Mouse (Mus musculus) megakaryocyte, embryonic 14.5 days (primary cell): ENCODE measurements around the gene Aplf. TPM values are rescaled to one million over a fixed set of nuclear protein-coding genes. Genes with fewer than 3 reads are reported as not detected.
"Not testable (repeated sequence)": the region's sequence is repeated elsewhere in the genome, so short reads cannot be mapped to it uniquely, and the experiment has no call there.

Experiments
- H3K27me3 ChIP-seq: replicated peaks from 2 replicates; pipeline ENCODE3; 2012; ENCODE audit warnings: inconsistent platforms
- H3K36me3 ChIP-seq: replicated peaks from 2 replicates; pipeline ENCODE3; 2012; ENCODE audit warnings: low read length, inconsistent platforms, mixed read lengths
- H3K4me1 ChIP-seq: 2 replicates; pipeline ENCODE4 v1.6.1; 2012; ENCODE audit warnings: inconsistent platforms
- H3K4me3 ChIP-seq: replicated peaks from 2 replicates; pipeline ENCODE3; 2012; ENCODE audit warnings: moderate library complexity, mild to moderate bottlenecking, inconsistent platforms
- H3K9me3 ChIP-seq: 2 replicates; pipeline ENCODE4 v1.6.1; 2012; ENCODE audit warnings: inconsistent platforms
- FLI1 ChIP-seq: IDR thresholded peaks from 2 replicates; pipeline ENCODE4 v1.6.1; 2012; ENCODE audit warnings: low read length, inconsistent platforms, mixed read lengths
- GATA1 ChIP-seq: IDR thresholded peaks from 3 replicates; pipeline ENCODE4 v1.6.1; 2012; ENCODE audit warnings: mixed read lengths, low read length, inconsistent platforms, borderline replicate concordance
- polyA plus RNA-seq: library from polyadenylated mRNA; stranded (reverse); fragments of >175 nt; gene quantifications from 2 replicates; pipeline ENCODE4 v1.2.3, GENCODE M21; 2012; ENCODE audit warnings: low replicate concordance; ENCODE audit not compliant: insufficient read depth

Aplf gene
- polyA plus RNA-seq, 1 experiment, result 4.5 TPM

- Histone ChIP-seq H3K4me1 (peaks cover 7% of the 10 kb centered on the region), H3K4me3 (no peak overlapping the region), H3K27me3 (no peaks in the 10 kb centered on the region), H3K36me3 (peaks cover 74% of the 10 kb centered on the region), H3K9me3 (peaks cover 23% of the 10 kb centered on the region)
- no peak for TF ChIP-seq FLI1
- no peak for TF ChIP-seq GATA1
Measured at GRCm38 (mm10) chr6:87638134-87638660, 33.8 kb downstream of the Aplf start.

- no peak for TF ChIP-seq GATA1
- Histone ChIP-seq H3K4me3 (no peak overlapping the region), H3K9me3 (no peaks in the 10 kb centered on the region), H3K36me3 (peaks cover 47% of the 10 kb centered on the region), H3K4me1 (no peaks in the 10 kb centered on the region), H3K27me3 (no peaks in the 10 kb centered on the region)
Measured at GRCm38 (mm10) chr6:87632176-87632575, 39.8 kb downstream of the Aplf start.

- H3K27me3 ChIP-seq, H3K4me1 ChIP-seq, H3K4me3 ChIP-seq, H3K9me3 ChIP-seq: not testable (repeated sequence)
- peaks cover 28% of the 10 kb centered on the region for H3K36me3 ChIP-seq
Measured at GRCm38 (mm10) chr6:87628936-87629335, 43.1 kb downstream of the Aplf start.

- TF ChIP-seq FLI1 (no peak), GATA1 (no peak)
- peaks cover 29% of the 10 kb centered on the region for H3K27me3 ChIP-seq
- no peaks in the 10 kb centered on the region for H3K4me1 ChIP-seq
- no peak overlapping the region for H3K4me3 ChIP-seq
- H3K9me3 ChIP-seq, result peaks cover 4% of the 10 kb centered on the region; the same call in 1 of the 2 replicates
- peaks cover 5% of the 10 kb centered on the region for H3K36me3 ChIP-seq
Measured at GRCm38 (mm10) chr6:87623151-87623550, 48.8 kb downstream of the Aplf start.

- Histone ChIP-seq H3K27me3 (peaks cover 43% of the 10 kb centered on the region), H3K36me3 (no peaks in the 10 kb centered on the region), H3K4me3 (peak overlapping the region; percentile 16), H3K9me3 (peaks cover 4% of the 10 kb centered on the region; the same call in 1 of the 2 replicates), H3K4me1 (0 out of 2 replicates have a peak, but pooled peaks cover 3% of the 10 kb centered on the region)
- TF ChIP-seq GATA1, result no peak
- no peak for TF ChIP-seq FLI1
Measured at GRCm38 (mm10) chr6:87621281-87621680, 50.7 kb downstream of the Aplf start.

- Histone ChIP-seq H3K9me3 (peaks cover 4% of the 10 kb centered on the region; the same call in 1 of the 2 replicates), H3K27me3 (peaks cover 45% of the 10 kb centered on the region), H3K4me3 (no peak overlapping the region), H3K4me1 (peaks cover 11% of the 10 kb centered on the region), H3K36me3 (no peaks in the 10 kb centered on the region)
- no peak for TF ChIP-seq FLI1
- no peak for TF ChIP-seq GATA1
Measured at GRCm38 (mm10) chr6:87618021-87618420, 54.0 kb downstream of the Aplf start.

GRCm38 (mm10) chr6:87615696-87616083 is 56.3 kb downstream of the Aplf start:
- Histone ChIP-seq H3K36me3 (no peaks in the 10 kb centered on the region), H3K4me3 (no peak overlapping the region), H3K9me3 (peaks cover 4% of the 10 kb centered on the region; the same call in 1 of the 2 replicates), H3K4me1 (peaks cover 11% of the 10 kb centered on the region), H3K27me3 (peaks cover 50% of the 10 kb centered on the region)
- no peak for TF ChIP-seq FLI1
- no peak for TF ChIP-seq GATA1

GRCm38 (mm10) chr6:87614794-87615695 is 56.9 kb downstream of the Aplf start:
- Histone ChIP-seq H3K27me3 (peaks cover 45% of the 10 kb centered on the region), H3K4me1 (peaks cover 11% of the 10 kb centered on the region), H3K9me3 (peaks cover 3% of the 10 kb centered on the region; the same call in 1 of the 2 replicates), H3K36me3 (no peaks in the 10 kb centered on the region), H3K4me3 (no peak overlapping the region)
- TF ChIP-seq FLI1, result no peak
- TF ChIP-seq GATA1, result no peak

- TF ChIP-seq FLI1 (no peak), GATA1 (no peak)
- Histone ChIP-seq H3K36me3 (no peaks in the 10 kb centered on the region), H3K4me1 (peaks cover 11% of the 10 kb centered on the region), H3K4me3 (no peak overlapping the region), H3K27me3 (peaks cover 18% of the 10 kb centered on the region), H3K9me3 (peaks cover 8% of the 10 kb centered on the region)
Measured at GRCm38 (mm10) chr6:87599825-87600224, 72.2 kb downstream of the Aplf start.

- peaks cover 8% of the 10 kb centered on the region for H3K27me3 ChIP-seq
- no peaks in the 10 kb centered on the region for H3K9me3 ChIP-seq
- no peak for TF ChIP-seq GATA1
- TF ChIP-seq FLI1, result no peak
- no peak overlapping the region for H3K4me3 ChIP-seq
- peaks cover 19% of the 10 kb centered on the region for H3K4me1 ChIP-seq
- no peaks in the 10 kb centered on the region for H3K36me3 ChIP-seq
Measured at GRCm38 (mm10) chr6:87597116-87597833, 74.7 kb downstream of the Aplf start.
